Mouse (Mus musculus) gastrocnemius, postnatal 14 days (tissue): Measurements from ENCODE around the gene Hist2h2aa2. TPM values are rescaled to one million over a fixed set of nuclear protein-coding genes. Genes with fewer than 3 reads are reported as not detected.
"Not testable (repeated sequence)": the region's sequence is repeated elsewhere in the genome, so short reads cannot be mapped to it uniquely, and the experiment has no call there.

ENCODE experiments used
- DNase-seq: peaks from one replicate; pipeline ENCODE4 v3.0.0; 2021; ENCODE audit warnings: mixed read lengths
- intact Hi-C: fragments of 180-260 bp; cut with DNase I; formaldehyde crosslinking; loops from one replicate; pipeline ENCODE4 v1.15.1; 2025; ENCODE audit warnings: low total_unique reads
- total RNA-seq, 2 experiments: library from RNA; stranded (reverse); gene quantifications; 2 replicates each; pipeline ENCODE4 v1.2.3; 2021

Gene Hist2h2aa2
- total RNA-seq, 2 experiments from 2014 or later, result 353 to 418 TPM

DNA sequence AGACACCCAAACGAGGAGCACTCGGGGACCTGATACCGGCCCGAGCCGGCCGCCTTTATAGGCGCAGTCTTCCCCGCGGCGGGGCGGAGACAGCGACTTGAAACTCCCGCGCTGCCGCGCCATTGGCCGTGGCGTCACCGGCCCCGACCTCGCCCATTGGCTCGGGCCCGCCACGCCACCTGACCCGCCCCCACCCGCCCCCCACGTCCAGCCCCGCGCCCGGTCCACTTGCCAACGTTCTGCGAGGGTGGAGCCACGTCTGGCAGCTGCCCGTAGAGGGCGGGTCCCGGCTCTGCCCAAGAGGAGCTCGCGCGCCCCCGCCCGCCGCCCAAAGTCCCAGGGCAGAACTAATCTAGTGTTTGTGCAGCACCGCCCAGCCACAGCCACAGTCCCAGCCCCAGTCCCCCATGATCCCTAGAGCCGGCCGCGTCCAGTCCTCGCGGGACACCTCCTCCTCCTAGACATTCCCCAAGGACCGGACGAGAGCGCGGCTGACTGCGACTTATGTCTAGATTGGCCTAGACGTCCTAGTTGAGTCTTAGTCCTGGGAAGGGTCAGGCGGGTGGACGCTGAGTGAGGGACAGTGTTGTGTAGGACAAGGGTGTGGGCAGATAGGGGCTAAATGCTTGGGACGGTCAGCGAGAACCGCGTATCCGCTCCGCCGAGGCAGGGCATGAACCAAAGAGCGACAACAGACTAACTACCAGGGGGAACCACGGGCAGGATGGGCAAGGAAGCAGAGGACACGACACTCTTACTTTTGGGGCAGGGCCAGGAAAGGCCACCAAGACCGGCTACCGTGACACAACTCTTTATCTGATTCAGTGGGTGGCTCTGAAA lies 902 bp downstream of the Hist2h2aa2 start, which contains the start of gene Hist2h3c2:
Gene Hist2h3c2 (minus strand): TSS at position 174 of the 840 bp plus-strand sequence.
- intact Hi-C loops, result loop anchor here (10.0 kb wide), 1 partner anchor 164 kb away; no protein-coding TSS in a partner anchor
- peak; percentile 42 for DNase-seq

DNA sequence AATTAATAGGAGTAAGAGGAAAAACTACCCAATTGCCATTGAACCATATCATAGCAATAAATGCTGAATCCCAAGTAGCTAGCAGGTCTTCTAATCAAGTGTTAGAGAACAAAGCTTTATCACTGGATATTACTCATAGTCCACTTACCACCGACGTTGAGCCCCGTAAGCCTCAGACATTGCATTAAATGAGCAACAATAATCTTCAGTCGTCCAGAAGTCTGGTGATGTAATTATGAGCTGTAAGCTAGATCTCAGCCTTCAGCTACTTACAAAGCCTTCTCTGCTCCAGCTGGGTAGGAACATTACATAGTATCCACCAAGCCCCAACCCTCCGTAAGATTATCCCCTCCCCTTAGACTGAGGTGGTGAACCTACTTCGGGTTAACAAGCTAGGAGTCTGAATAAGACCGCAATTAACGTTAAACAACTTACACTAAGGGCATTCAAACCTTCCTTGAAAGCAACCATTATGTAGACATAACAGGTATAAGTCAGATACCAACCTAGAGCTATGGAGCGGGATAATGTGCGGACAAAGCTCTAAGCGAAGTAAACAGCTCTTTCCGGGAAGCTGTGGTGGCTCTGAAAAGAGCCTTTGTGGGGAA lies 2.1 kb downstream of the Hist2h2aa2 start:
- DNase-seq, result no peak
- intact Hi-C loops, result loop anchor here (10.0 kb wide), 1 partner anchor 163 kb away; no protein-coding TSS in a partner anchor

DNA sequence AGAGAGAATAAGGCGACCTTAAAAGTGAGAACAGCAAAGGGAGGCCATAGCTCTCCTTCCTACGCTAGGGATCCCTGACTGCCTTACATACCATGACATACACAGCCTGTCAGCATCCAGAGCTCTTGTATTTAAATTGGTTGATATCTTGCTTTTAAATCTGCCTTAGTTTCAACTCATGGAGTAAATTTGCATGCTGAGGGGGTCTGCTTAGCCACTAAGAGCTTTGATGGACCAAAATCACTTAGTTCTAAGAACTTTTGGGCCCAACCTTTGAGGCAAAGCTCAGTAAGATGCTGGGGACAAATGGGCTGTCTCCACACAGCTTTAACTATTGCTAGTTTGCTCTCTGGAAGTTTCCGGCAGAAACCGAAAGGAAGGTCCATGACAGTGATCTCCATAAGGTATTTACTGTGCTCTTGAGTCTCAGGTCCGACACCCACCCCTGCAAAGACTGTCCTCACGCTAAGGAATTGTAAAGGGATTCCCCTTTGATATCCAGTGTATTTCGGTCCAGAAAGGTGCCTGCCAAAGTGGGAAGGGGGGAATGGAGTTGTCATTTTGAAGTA lies 2.7 kb downstream of the Hist2h2aa2 start:
- intact Hi-C loops, result loop anchor here (10.0 kb wide), 1 partner anchor 163 kb away; no protein-coding TSS in a partner anchor
- DNase-seq, result no peak

DNA sequence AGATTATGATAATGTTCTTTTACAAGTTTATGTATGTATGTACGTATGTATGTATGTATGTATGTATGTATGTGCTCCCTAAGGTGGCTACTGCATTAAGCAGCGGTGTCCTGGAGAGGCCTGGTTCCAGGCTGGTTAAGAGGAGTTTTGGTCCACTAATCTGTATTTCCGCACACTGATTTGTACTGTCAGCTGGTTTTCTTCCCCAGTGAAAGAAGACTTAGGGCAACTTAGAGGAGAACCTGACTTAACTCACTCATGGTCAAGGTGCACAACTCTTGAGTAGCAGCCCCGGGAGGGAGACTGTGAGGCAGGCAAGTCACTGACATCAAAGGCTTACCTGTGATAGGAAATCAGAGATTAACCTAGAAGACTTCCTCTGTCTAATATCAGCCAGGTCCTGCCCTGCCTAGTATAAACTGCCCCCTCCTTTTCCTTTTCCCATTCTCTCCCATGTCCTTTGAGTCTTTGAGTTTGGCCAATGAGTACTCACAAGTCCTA lies 3.2 kb downstream of the Hist2h2aa2 start:
- intact Hi-C loops, result loop anchor here (10.0 kb wide), 1 partner anchor 162 kb away; no protein-coding TSS in a partner anchor
- DNase-seq, result no peak

DNA sequence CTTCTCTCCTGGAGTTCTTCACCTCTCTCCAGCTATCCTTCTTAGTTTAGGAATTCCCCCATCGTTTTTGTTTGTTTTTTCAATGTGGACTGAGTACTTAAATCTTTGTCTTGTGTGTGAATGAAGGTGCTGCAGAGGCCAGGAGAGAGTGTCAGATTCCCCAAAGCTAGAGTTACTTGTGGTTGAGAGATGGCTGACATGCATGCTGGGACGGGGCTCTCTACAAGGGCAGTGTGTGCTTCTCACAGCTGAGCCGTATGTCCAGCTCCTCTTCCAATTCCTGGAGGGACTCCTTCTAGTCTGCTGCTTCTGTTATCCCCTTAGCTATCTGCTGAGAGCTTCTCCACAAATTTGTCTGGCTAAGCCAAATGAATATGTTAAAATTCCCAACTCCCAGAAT lies 4.2 kb downstream of the Hist2h2aa2 start:
- intact Hi-C loops, result loop anchor here (10.0 kb wide), 1 partner anchor 161 kb away; no protein-coding TSS in a partner anchor
- no peak for DNase-seq

DNA sequence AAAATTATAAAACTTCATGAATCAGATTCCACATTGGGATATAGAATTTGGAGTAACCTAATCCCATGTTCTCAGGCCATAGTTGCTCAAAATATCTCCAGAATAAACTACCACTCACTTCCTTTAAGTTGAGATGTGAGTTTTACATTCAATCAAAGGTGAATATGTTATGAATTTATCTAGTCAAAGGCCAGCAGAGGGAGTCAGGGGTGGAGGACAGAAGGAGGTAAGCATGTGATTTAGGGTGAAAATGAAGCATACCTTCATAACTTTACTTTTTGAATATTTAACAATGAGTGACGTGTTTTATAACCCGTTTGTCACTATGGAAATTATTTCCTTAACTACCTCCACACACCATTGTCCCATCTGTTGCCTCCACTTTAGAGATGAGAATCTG lies 5.2 kb downstream of the Hist2h2aa2 start:
- intact Hi-C loops, result loop anchor here (10.0 kb wide), 1 partner anchor 160 kb away; no protein-coding TSS in a partner anchor
- no peak for DNase-seq

GRCm38 (mm10) chr3:96231758-96232120 lies 8.3 kb downstream of the Hist2h2aa2 start:
- intact Hi-C loops, result loop anchor here (10.0 kb wide), 1 partner anchor 157 kb away; no protein-coding TSS in a partner anchor
- DNase-seq, result no peak

DNA sequence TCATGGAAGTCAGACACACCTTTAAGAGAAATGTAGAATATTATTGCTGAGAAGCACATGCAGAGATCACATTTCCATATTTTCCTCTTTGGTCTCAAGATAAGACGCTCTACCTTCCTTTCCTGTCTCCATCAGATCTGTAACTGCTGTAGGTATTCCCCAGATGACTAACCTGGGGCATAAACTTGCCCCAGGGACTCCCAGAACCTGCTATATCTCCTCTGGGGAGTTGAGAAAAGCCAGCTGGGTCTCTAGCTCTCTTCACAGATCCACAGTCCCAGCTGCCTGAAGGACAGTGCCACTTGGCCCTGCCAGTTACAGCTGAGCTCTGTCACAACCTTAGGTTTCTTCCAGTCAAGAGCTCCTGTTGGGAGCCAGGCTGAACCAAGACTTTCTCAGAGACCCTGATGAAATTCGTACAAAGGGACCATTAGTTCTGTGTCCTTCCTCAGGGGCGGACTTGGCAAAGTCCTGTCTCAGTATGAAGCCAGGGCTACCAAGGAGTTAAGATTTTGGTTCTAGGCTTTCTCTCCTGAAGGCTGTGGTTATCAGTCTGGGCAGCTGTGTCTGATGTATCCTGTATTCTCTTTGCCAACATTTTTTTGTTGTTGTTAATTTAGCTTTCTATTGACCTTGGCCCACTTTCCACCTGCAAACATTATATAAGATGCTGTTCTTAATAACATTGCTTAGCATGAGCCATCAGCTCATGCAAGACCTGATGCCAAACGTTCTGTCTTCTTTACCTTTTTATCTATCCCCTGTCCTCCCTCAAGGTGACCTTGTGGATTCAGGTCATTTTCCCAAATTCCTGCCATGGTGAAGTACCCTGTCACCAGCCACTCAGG lies 8.9 kb downstream of the Hist2h2aa2 start:
- DNase-seq, result no peak
- intact Hi-C loops, result loop anchor here (10.0 kb wide), 1 partner anchor 156 kb away; no protein-coding TSS in a partner anchor

- intact Hi-C loops, result loop anchor here (10.0 kb wide), 1 partner anchor 156 kb away; no protein-coding TSS in a partner anchor
- no peak for DNase-seq
These were observed 9.7 kb downstream of the Hist2h2aa2 start for GRCm38 (mm10) chr3:96230404-96230803.

- no peak for DNase-seq
- intact Hi-C loops, result no loop called here
These were observed 11.2 kb downstream of the Hist2h2aa2 start for GRCm38 (mm10) chr3:96228828-96229227.

DNA sequence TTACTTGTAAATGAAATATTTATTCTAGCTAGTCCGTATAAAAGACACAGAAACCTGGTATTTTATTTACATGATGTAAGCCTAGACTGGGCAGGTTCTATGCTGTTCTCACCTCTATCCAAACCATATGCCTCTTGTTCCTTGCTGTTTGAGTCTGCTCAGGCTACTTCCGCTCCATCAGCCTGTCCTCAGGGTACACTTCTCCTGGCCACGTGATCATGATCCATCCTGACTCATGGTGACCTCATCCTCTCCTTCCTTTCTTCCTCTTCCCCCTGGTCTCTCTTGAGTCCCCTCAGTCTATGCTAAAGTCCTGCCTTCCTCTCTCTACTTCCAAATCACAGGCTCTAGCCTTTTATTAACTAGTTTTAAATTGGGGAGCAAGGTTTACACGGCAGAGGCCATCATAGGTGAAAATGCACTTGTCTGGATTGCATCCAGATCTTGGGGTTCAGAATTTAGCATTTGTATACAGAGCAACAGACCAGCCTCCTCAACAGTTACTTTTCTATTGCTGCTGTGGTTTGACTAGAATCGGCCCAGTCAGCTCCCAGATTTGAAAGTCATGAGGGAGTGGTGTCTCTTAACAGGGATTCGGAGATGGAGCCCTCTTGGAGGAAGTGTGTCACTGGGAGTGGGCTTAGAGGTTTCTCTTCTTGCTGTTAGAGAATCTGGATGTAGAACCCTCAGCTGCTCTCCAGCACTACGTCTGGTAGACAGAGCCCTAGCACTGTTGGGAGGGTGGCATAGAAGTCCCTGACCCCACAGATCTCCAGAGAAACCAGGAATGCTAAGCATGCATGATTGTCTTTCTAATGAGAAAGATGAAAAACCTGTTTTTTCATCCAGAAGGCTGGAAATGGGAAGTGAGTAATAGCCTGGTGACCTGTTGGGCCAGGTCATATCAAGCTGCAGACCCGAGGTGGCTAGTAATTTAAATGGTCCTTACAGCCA lies 13.1 kb downstream of the Hist2h2aa2 start:
- DNase-seq, result no peak

DNA sequence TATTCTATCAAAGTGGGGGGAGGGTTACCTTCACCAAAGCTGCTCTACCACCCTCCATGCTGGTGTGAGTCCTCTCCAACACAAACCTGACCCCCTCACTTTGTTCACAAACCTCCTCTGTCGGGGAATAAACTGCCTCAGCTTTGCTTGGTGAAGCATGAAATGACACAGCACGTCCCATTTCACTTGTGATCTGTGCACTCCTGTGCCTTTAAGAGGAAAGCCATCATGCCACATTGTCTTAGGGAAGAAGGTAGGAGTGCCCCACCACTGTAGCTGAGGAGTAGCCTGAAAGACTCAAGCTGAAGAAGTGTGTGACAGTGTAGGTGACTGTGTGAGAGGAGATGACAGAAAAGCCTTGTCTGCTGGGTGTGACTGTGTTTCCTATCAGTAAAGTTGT lies 14.7 kb downstream of the Hist2h2aa2 start:
- intact Hi-C loops, result no loop called here
- no peak for DNase-seq

More for the DNA sequence above, 13.1 kb downstream of the Hist2h2aa2 start:
- intact Hi-C loops, result no loop called here

- intact Hi-C loops, result no loop called here
- no peak for DNase-seq
These were observed 17.3 kb downstream of the Hist2h2aa2 start for GRCm38 (mm10) chr3:96222774-96223173.

- intact Hi-C loops, result no loop called here
- no peak for DNase-seq
These were observed 18.4 kb downstream of the Hist2h2aa2 start for GRCm38 (mm10) chr3:96221640-96222038.

DNA sequence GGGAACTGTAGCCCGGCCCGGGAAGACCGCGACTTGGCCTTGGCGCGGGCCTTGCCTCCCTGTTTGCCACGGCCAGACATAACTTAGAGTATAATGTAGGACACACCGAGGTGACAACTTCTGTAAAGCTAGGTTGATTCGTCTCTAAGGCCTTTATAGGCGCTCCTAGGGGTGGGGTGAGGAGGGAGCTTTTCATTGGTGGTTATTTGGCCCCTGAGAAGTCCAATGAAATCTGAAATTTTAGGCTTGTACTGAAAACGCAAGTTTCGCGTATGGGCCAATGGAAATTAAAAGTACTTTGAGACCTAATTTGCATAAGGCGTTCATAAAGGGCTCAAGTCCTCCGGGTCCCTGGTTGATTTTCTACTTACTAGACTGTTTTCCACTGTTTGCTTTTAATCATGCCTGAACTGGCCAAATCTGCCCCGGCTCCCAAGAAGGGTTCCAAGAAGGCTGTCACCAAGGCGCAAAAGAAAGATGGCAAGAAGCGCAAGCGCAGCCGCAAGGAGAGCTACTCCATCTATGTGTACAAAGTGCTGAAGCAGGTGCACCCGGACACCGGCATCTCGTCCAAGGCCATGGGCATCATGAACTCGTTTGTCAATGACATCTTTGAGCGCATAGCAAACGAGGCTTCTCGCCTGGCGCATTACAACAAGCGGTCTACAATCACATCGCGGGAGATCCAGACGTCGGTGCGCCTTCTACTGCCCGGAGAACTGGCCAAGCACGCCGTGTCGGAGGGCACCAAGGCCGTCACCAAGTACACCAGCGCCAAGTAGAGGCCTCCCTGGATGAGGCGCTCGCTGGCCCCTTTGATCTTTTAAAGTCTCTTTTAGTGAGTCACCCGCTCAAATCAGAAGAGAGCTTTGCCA lies 19.1 kb downstream of the Hist2h2aa2 start, which contains the start of the genes Hist2h2ac and Hist2h2be:
Gene Hist2h2ac (minus strand): TSS at position 116 of the 875 bp plus-strand sequence.
Gene Hist2h2be (plus strand): TSS at position 355 of the 875 bp plus-strand sequence.
- intact Hi-C loops, result no loop called here
- DNase-seq, result peak; percentile 70

GRCm38 (mm10) chr3:96220131-96220764 lies 19.8 kb downstream of the Hist2h2aa2 start:
- DNase-seq, intact Hi-C loops: not testable (repeated sequence)
